Mouse (Mus musculus): Measurements from ENCODE around the gene Ifi44. TPM values are rescaled to one million over a fixed set of nuclear protein-coding genes. Genes with fewer than 3 reads are reported as not detected.

Ifi44 gene
- 2.5 and 3.9 TPM in 2 replicates for polyA plus RNA-seq (2012; rRNA removed)

- DNase-seq, result peak; percentile 8
- WGBS, result 14% methylated on average over 7 of the region's 7 CpGs
- no peak for TF ChIP-seq CTCF (IDR thresholded peaks at IDR 0.05; ENCODE audit: insufficient read depth, low read length)
- TF ChIP-seq POLR2A (IDR thresholded peaks at IDR 0.05; ENCODE audit: borderline replicate concordance, extremely low read depth, low read depth, low read length), result no peak
- peak within 1 kb of the TSS; percentile 73 for H3K4me3 ChIP-seq (replicated peaks; ENCODE audit: extremely low read depth, low read depth, low read length)
- H3K4me1 ChIP-seq (ENCODE audit: control insufficient read depth, insufficient read depth, low read length), result no peaks in the 10 kb centered on the region; the same call in none of the 2 replicates
Observed at GRCm38 (mm10) chr3:151749737-151750136, at the start of gene Ifi44. Gene Ifi44 (minus strand): TSS chr3:151749960.

GRCm38 (mm10) chr3:151788622-151789021 is 38.9 kb upstream of the Ifi44 start:
- no peak overlapping the region for H3K4me3 ChIP-seq (replicated peaks; ENCODE audit: extremely low read depth, low read depth, low read length)
- no peak for DNase-seq
- 80% methylated on average over 8 of the region's 8 CpGs for WGBS
- H3K4me1 ChIP-seq (ENCODE audit: control insufficient read depth, insufficient read depth, low read length), result no peaks in the 10 kb centered on the region
- TF ChIP-seq CTCF (IDR thresholded peaks at IDR 0.05; ENCODE audit: insufficient read depth, low read length) (no peak), POLR2A (IDR thresholded peaks at IDR 0.05; ENCODE audit: borderline replicate concordance, extremely low read depth, low read depth, low read length) (no peak)

- peak; percentile 10 for DNase-seq
- TF ChIP-seq POLR2A (IDR thresholded peaks at IDR 0.05; ENCODE audit: borderline replicate concordance, extremely low read depth, low read depth, low read length), result no peak
- TF ChIP-seq CTCF (IDR thresholded peaks at IDR 0.05; ENCODE audit: insufficient read depth, low read length), result no peak
- Histone ChIP-seq H3K4me1 (ENCODE audit: control insufficient read depth, insufficient read depth, low read length) (no peaks in the 10 kb centered on the region), H3K4me3 (replicated peaks; ENCODE audit: extremely low read depth, low read depth, low read length) (no peak overlapping the region)
- WGBS, result 69% methylated on average over 4 of the region's 4 CpGs
Observed at GRCm38 (mm10) chr3:151775089-151775488, 25.3 kb upstream of the Ifi44 start.

- WGBS, result 47% methylated on average over 3 of the region's 3 CpGs
- no peaks in the 10 kb centered on the region for H3K4me1 ChIP-seq (ENCODE audit: control insufficient read depth, insufficient read depth, low read length)
- no peak for TF ChIP-seq POLR2A (IDR thresholded peaks at IDR 0.05; ENCODE audit: borderline replicate concordance, extremely low read depth, low read depth, low read length)
- TF ChIP-seq CTCF (IDR thresholded peaks at IDR 0.05; ENCODE audit: insufficient read depth, low read length), result peak; percentile 84
- DNase-seq, result peak; percentile 36
- no peak overlapping the region for H3K4me3 ChIP-seq (replicated peaks; ENCODE audit: extremely low read depth, low read depth, low read length)
Observed at GRCm38 (mm10) chr3:151771074-151771473, 21.3 kb upstream of the Ifi44 start.

- no peak for TF ChIP-seq POLR2A (IDR thresholded peaks at IDR 0.05; ENCODE audit: borderline replicate concordance, extremely low read depth, low read depth, low read length)
- TF ChIP-seq CTCF (IDR thresholded peaks at IDR 0.05; ENCODE audit: insufficient read depth, low read length), result no peak
- DNase-seq, result no peak
- Histone ChIP-seq H3K4me1 (ENCODE audit: control insufficient read depth, insufficient read depth, low read length) (no peaks in the 10 kb centered on the region; the same call in none of the 2 replicates), H3K4me3 (replicated peaks; ENCODE audit: extremely low read depth, low read depth, low read length) (no peak overlapping the region)
- WGBS, result 83% methylated on average over 1 of the region's 1 CpGs
Observed at GRCm38 (mm10) chr3:151748514-151748913, 1.2 kb downstream of the Ifi44 start.

- DNase-seq, result no peak
- 78% methylated on average over 8 of the region's 8 CpGs for WGBS
- Histone ChIP-seq H3K4me1 (ENCODE audit: control insufficient read depth, insufficient read depth, low read length) (no peaks in the 10 kb centered on the region; the same call in none of the 2 replicates), H3K4me3 (replicated peaks; ENCODE audit: extremely low read depth, low read depth, low read length) (no peak overlapping the region)
- no peak for TF ChIP-seq CTCF (IDR thresholded peaks at IDR 0.05; ENCODE audit: insufficient read depth, low read length)
- TF ChIP-seq POLR2A (IDR thresholded peaks at IDR 0.05; ENCODE audit: borderline replicate concordance, extremely low read depth, low read depth, low read length), result no peak
Observed at GRCm38 (mm10) chr3:151746058-151746457, 3.7 kb downstream of the Ifi44 start.

- no peaks in the 10 kb centered on the region; the same call in 1 of the 2 replicates for H3K4me1 ChIP-seq (ENCODE audit: control insufficient read depth, insufficient read depth, low read length)
- H3K4me3 ChIP-seq (replicated peaks; ENCODE audit: extremely low read depth, low read depth, low read length), result no peak overlapping the region
- 47% methylated on average over 1 of the region's 1 CpGs for WGBS
- no peak for DNase-seq
- TF ChIP-seq POLR2A (IDR thresholded peaks at IDR 0.05; ENCODE audit: borderline replicate concordance, extremely low read depth, low read depth, low read length) (no peak), CTCF (IDR thresholded peaks at IDR 0.05; ENCODE audit: insufficient read depth, low read length) (no peak)
Observed at GRCm38 (mm10) chr3:151742223-151742622, 7.5 kb downstream of the Ifi44 start.

- TF ChIP-seq CTCF (IDR thresholded peaks at IDR 0.05; ENCODE audit: insufficient read depth, low read length) (0 out of 2 replicates have a peak, but pooled peaks have one; percentile 7), POLR2A (IDR thresholded peaks at IDR 0.05; ENCODE audit: borderline replicate concordance, extremely low read depth, low read depth, low read length) (no peak)
- Histone ChIP-seq H3K4me3 (replicated peaks; ENCODE audit: extremely low read depth, low read depth, low read length) (no peak overlapping the region), H3K4me1 (ENCODE audit: control insufficient read depth, insufficient read depth, low read length) (no peaks in the 10 kb centered on the region)
- WGBS, result 8% methylated on average over 1 of the region's 1 CpGs
- no peak for DNase-seq
Observed at GRCm38 (mm10) chr3:151716246-151716645, 33.5 kb downstream of the Ifi44 start.

- Histone ChIP-seq H3K4me1 (ENCODE audit: control insufficient read depth, insufficient read depth, low read length) (no peaks in the 10 kb centered on the region), H3K4me3 (replicated peaks; ENCODE audit: extremely low read depth, low read depth, low read length) (no peak overlapping the region)
- WGBS, result 55% methylated on average over 4 of the region's 4 CpGs
- no peak for TF ChIP-seq CTCF (IDR thresholded peaks at IDR 0.05; ENCODE audit: insufficient read depth, low read length)
- TF ChIP-seq POLR2A (IDR thresholded peaks at IDR 0.05; ENCODE audit: borderline replicate concordance, extremely low read depth, low read depth, low read length), result no peak
- no peak for DNase-seq
Observed at GRCm38 (mm10) chr3:151707335-151707734, 42.4 kb downstream of the Ifi44 start.

Other genes starting within 250 kb of the Ifi44 start
- not detected in 2 replicates for gene Ifi44l, start 12.9 kb upstream of the Ifi44 start, polyA plus RNA-seq (2012; rRNA removed)
- gene Ptgfr, start 87.7 kb upstream of the Ifi44 start, polyA plus RNA-seq (2012; rRNA removed), result 4.1 and 7.4 TPM in 2 replicates

Data from lung, adult 2 months (tissue).